Mouse (Mus musculus): ENCODE results near the gene Eif4g3. TPM values are rescaled to one million over a fixed set of nuclear protein-coding genes. Genes with fewer than 3 reads are reported as not detected.

Gene Eif4g3
- polyA plus RNA-seq, 1 experiment from 2014 or later = 55.9 TPM

DNA sequence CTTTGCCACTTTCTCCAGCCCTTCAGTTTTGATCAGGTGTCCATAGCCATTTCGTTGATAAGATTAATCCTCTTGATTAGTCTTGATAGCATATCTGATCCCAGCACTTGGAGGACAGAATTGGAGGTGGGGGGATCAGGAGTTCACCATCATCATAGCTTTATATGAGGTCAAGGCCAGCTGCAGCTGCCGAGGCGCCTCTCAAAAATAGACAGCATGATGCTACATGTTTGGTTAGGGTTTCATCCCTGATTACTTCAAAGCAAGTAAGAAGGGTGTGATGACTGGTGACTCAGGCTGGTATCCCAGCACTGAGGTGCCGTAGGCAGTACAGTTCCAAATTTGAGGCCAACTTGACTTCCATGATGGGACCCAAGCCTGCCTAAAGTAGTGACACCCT is 176.6 kb downstream of the Eif4g3 start:
- no peak for ATAC-seq (ENCODE audit: low FRiP score, low TSS enrichment)
- Histone ChIP-seq H3K9ac (ENCODE audit: low read depth, low read length) (no peak overlapping the region), H3K4me2 (replicated peaks; ENCODE audit: low read depth, low read length) (no peak overlapping the region), H3K9me3 (ENCODE audit: control insufficient read depth, low read length) (no peaks in the 10 kb centered on the region), H3K4me3 (ENCODE audit: low read length) (no peak overlapping the region), H3K27ac (ENCODE audit: low read depth, low read length) (no peak overlapping the region), H3K36me3 (ENCODE audit: control insufficient read depth, insufficient read depth, low read length) (peaks cover 81% of the 10 kb centered on the region), H3K27me3 (ENCODE audit: control insufficient read depth, insufficient read depth, low read length) (no peaks in the 10 kb centered on the region), H3K4me1 (ENCODE audit: control insufficient read depth, insufficient read depth, low read length) (no peaks in the 10 kb centered on the region)
- WGBS = 86% methylated on average over 4 of the region's 4 CpGs

DNA sequence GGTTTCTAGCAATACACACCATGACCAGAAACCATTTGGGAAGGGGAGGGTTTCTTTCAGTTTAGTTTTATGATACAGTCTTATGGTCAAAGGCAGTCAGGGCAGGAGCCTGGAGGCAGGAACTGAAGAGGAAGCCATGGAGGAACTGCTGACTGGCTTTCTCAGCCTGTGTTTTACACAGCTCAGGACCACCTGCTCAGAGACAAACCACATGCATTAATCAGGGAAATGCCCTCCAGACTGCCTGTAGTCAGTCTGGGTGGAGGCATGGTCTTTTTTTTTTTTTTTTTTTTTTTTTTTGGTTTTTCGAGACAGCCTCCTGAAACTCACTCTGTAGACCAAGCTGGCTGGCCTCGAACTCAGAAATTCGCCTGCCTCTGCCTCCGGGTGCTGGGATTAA is 179.9 kb downstream of the Eif4g3 start:
- H3K36me3 ChIP-seq (ENCODE audit: control insufficient read depth, insufficient read depth, low read length) = peaks cover 82% of the 10 kb centered on the region

GRCm38 (mm10) chr4:138179391-138179790 is 186.6 kb downstream of the Eif4g3 start:
- Histone ChIP-seq H3K27me3 (ENCODE audit: control insufficient read depth, insufficient read depth, low read length) (no peaks in the 10 kb centered on the region), H3K9ac (ENCODE audit: low read depth, low read length) (no peak overlapping the region), H3K27ac (ENCODE audit: low read depth, low read length) (no peak overlapping the region), H3K4me1 (ENCODE audit: control insufficient read depth, insufficient read depth, low read length) (no peaks in the 10 kb centered on the region), H3K4me3 (ENCODE audit: low read length) (no peak overlapping the region), H3K4me2 (replicated peaks; ENCODE audit: low read depth, low read length) (no peak overlapping the region), H3K9me3 (ENCODE audit: control insufficient read depth, low read length) (no peaks in the 10 kb centered on the region), H3K36me3 (ENCODE audit: control insufficient read depth, insufficient read depth, low read length) (peaks cover 93% of the 10 kb centered on the region)
- WGBS = 93% methylated on average over 5 of the region's 5 CpGs
- ATAC-seq (ENCODE audit: low FRiP score, low TSS enrichment) = no peak

More for the DNA sequence above, 179.9 kb downstream of the Eif4g3 start:
- H3K9me3 ChIP-seq (ENCODE audit: control insufficient read depth, low read length) = no peaks in the 10 kb centered on the region
- 92% methylated on average over 4 of the region's 4 CpGs for WGBS
- H3K9ac ChIP-seq (ENCODE audit: low read depth, low read length) = no peak overlapping the region
- no peak overlapping the region for H3K4me2 ChIP-seq (replicated peaks; ENCODE audit: low read depth, low read length)
- H3K4me3 ChIP-seq (ENCODE audit: low read length) = no peak overlapping the region
- H3K4me1 ChIP-seq (ENCODE audit: control insufficient read depth, insufficient read depth, low read length) = no peaks in the 10 kb centered on the region
- no peak overlapping the region for H3K27ac ChIP-seq (ENCODE audit: low read depth, low read length)
- no peaks in the 10 kb centered on the region for H3K27me3 ChIP-seq (ENCODE audit: control insufficient read depth, insufficient read depth, low read length)
- no peak for ATAC-seq (ENCODE audit: low FRiP score, low TSS enrichment)

- H3K9me3 ChIP-seq (ENCODE audit: control insufficient read depth, low read length) = no peaks in the 10 kb centered on the region
- H3K27ac ChIP-seq (ENCODE audit: low read depth, low read length) = no peak overlapping the region
- 85% methylated on average over 4 of the region's 4 CpGs for WGBS
- H3K4me1 ChIP-seq (ENCODE audit: control insufficient read depth, insufficient read depth, low read length) = no peaks in the 10 kb centered on the region
- no peak overlapping the region for H3K9ac ChIP-seq (ENCODE audit: low read depth, low read length)
- no peak for ATAC-seq (ENCODE audit: low FRiP score, low TSS enrichment)
- no peak overlapping the region for H3K4me2 ChIP-seq (replicated peaks; ENCODE audit: low read depth, low read length)
- no peak overlapping the region for H3K4me3 ChIP-seq (ENCODE audit: low read length)
- peaks cover 93% of the 10 kb centered on the region for H3K36me3 ChIP-seq (ENCODE audit: control insufficient read depth, insufficient read depth, low read length)
- H3K27me3 ChIP-seq (ENCODE audit: control insufficient read depth, insufficient read depth, low read length) = no peaks in the 10 kb centered on the region
Observed at GRCm38 (mm10) chr4:138180719-138181118, 187.9 kb downstream of the Eif4g3 start.

- no peak overlapping the region for H3K9ac ChIP-seq (ENCODE audit: low read depth, low read length)
- H3K4me1 ChIP-seq (ENCODE audit: control insufficient read depth, insufficient read depth, low read length) = no peaks in the 10 kb centered on the region
- no peak overlapping the region for H3K27ac ChIP-seq (ENCODE audit: low read depth, low read length)
- H3K36me3 ChIP-seq (ENCODE audit: control insufficient read depth, insufficient read depth, low read length) = peaks cover 89% of the 10 kb centered on the region
- no peak overlapping the region for H3K4me2 ChIP-seq (replicated peaks; ENCODE audit: low read depth, low read length)
- no peak for ATAC-seq (ENCODE audit: low FRiP score, low TSS enrichment)
- H3K27me3 ChIP-seq (ENCODE audit: control insufficient read depth, insufficient read depth, low read length) = no peaks in the 10 kb centered on the region
- 90% methylated on average over 5 of the region's 5 CpGs for WGBS
- no peaks in the 10 kb centered on the region for H3K9me3 ChIP-seq (ENCODE audit: control insufficient read depth, low read length)
- H3K4me3 ChIP-seq (ENCODE audit: low read length) = no peak overlapping the region
Observed at GRCm38 (mm10) chr4:138184056-138184455, 191.2 kb downstream of the Eif4g3 start.

DNA sequence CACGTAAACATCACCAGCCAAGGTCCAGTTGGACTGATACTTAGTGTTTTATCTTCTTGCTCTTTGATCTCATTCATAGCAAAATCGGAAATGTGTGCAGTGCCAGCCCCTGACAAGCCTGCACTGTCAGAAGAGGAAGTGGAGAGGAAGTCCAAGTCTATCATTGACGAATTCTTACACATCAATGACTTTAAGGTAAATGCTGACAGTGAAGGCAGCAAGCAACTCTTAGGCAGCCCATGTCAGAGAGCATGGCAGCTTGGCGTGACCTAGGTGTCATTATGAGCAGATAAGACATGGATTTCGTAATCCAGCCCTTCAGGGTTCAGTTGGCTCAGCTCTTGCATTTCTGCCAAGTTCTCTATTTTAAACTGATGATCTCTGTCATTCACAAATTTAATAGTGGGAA is 191.8 kb downstream of the Eif4g3 start:
- no peaks in the 10 kb centered on the region for H3K9me3 ChIP-seq (ENCODE audit: control insufficient read depth, low read length)
- no peak overlapping the region for H3K9ac ChIP-seq (ENCODE audit: low read depth, low read length)
- no peaks in the 10 kb centered on the region for H3K4me1 ChIP-seq (ENCODE audit: control insufficient read depth, insufficient read depth, low read length)
- H3K27ac ChIP-seq (ENCODE audit: low read depth, low read length) = no peak overlapping the region
- 85% methylated on average over 5 of the region's 5 CpGs for WGBS
- no peak overlapping the region for H3K4me3 ChIP-seq (ENCODE audit: low read length)
- peaks cover 89% of the 10 kb centered on the region for H3K36me3 ChIP-seq (ENCODE audit: control insufficient read depth, insufficient read depth, low read length)
- no peaks in the 10 kb centered on the region for H3K27me3 ChIP-seq (ENCODE audit: control insufficient read depth, insufficient read depth, low read length)
- no peak overlapping the region for H3K4me2 ChIP-seq (replicated peaks; ENCODE audit: low read depth, low read length)
- no peak for ATAC-seq (ENCODE audit: low FRiP score, low TSS enrichment)

- WGBS = 91% methylated on average over 7 of the region's 7 CpGs
- Histone ChIP-seq H3K4me1 (ENCODE audit: control insufficient read depth, insufficient read depth, low read length) (no peaks in the 10 kb centered on the region), H3K9me3 (ENCODE audit: control insufficient read depth, low read length) (no peaks in the 10 kb centered on the region), H3K27me3 (ENCODE audit: control insufficient read depth, insufficient read depth, low read length) (no peaks in the 10 kb centered on the region), H3K36me3 (ENCODE audit: control insufficient read depth, insufficient read depth, low read length) (peaks cover 89% of the 10 kb centered on the region), H3K9ac (ENCODE audit: low read depth, low read length) (no peak overlapping the region), H3K27ac (ENCODE audit: low read depth, low read length) (no peak overlapping the region), H3K4me3 (ENCODE audit: low read length) (no peak overlapping the region), H3K4me2 (replicated peaks; ENCODE audit: low read depth, low read length) (no peak overlapping the region)
- no peak for ATAC-seq (ENCODE audit: low FRiP score, low TSS enrichment)
Observed at GRCm38 (mm10) chr4:138185961-138186360, 193.1 kb downstream of the Eif4g3 start.

- no peak overlapping the region for H3K27ac ChIP-seq (ENCODE audit: low read depth, low read length)
- H3K4me3 ChIP-seq (ENCODE audit: low read length) = no peak overlapping the region
- WGBS = 90% methylated on average over 7 of the region's 7 CpGs
- H3K4me2 ChIP-seq (replicated peaks; ENCODE audit: low read depth, low read length) = no peak overlapping the region
- H3K9ac ChIP-seq (ENCODE audit: low read depth, low read length) = no peak overlapping the region
- H3K9me3 ChIP-seq (ENCODE audit: control insufficient read depth, low read length) = no peaks in the 10 kb centered on the region
- H3K27me3 ChIP-seq (ENCODE audit: control insufficient read depth, insufficient read depth, low read length) = no peaks in the 10 kb centered on the region
- ATAC-seq (ENCODE audit: low FRiP score, low TSS enrichment) = no peak
- no peaks in the 10 kb centered on the region for H3K4me1 ChIP-seq (ENCODE audit: control insufficient read depth, insufficient read depth, low read length)
- H3K36me3 ChIP-seq (ENCODE audit: control insufficient read depth, insufficient read depth, low read length) = peaks cover 91% of the 10 kb centered on the region
Observed at GRCm38 (mm10) chr4:138187995-138188394, 195.2 kb downstream of the Eif4g3 start.

DNA sequence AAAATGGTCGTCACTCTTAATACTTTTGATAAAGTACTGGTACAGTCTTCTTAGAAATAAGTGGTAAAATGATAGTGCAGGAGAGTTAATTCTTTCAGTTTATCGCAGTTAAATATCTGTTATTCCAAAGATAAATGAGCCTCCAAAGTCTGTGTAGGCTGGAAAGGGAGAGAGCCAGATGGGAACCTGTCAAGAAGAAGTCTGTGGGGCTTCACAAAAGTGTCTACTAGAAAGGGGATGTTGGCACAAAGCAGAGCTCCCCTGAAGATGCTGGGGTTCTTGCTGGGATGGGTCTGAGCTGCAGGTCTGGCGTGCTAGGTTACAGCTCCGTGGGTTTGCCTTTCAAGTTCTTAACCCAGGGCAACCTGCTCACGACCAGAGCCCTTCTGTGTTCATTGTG is 199.7 kb downstream of the Eif4g3 start:
- Histone ChIP-seq H3K4me2 (replicated peaks; ENCODE audit: low read depth, low read length) (no peak overlapping the region), H3K27me3 (ENCODE audit: control insufficient read depth, insufficient read depth, low read length) (no peaks in the 10 kb centered on the region), H3K4me3 (ENCODE audit: low read length) (no peak overlapping the region), H3K27ac (ENCODE audit: low read depth, low read length) (no peak overlapping the region), H3K9ac (ENCODE audit: low read depth, low read length) (no peak overlapping the region), H3K9me3 (ENCODE audit: control insufficient read depth, low read length) (no peaks in the 10 kb centered on the region), H3K36me3 (ENCODE audit: control insufficient read depth, insufficient read depth, low read length) (peaks cover 92% of the 10 kb centered on the region), H3K4me1 (ENCODE audit: control insufficient read depth, insufficient read depth, low read length) (no peaks in the 10 kb centered on the region)
- WGBS = 83% methylated on average over 5 of the region's 5 CpGs
- ATAC-seq (ENCODE audit: low FRiP score, low TSS enrichment) = no peak

DNA sequence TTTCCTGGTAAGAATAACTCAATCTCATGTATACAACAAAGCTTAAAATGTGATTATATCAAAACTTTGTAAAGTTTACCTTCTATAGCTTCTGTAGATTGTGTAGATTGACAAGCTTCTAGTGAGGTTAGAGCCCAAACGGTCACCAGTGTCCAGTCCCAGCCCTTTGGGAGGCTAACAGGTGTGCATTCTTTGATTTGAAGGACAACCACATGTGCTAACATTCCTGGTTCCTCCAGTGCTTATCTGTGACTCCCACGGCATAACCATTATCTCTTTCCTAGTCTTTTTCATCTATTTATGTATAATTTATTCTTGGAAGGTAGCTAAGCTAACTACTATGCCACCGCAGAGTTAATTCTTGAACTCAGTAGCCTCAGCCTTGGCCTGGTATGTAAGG is 207.9 kb downstream of the Eif4g3 start:
- peaks cover 85% of the 10 kb centered on the region for H3K36me3 ChIP-seq (ENCODE audit: control insufficient read depth, insufficient read depth, low read length)
- H3K9me3 ChIP-seq (ENCODE audit: control insufficient read depth, low read length) = no peaks in the 10 kb centered on the region
- no peak for ATAC-seq (ENCODE audit: low FRiP score, low TSS enrichment)
- no peak overlapping the region for H3K27ac ChIP-seq (ENCODE audit: low read depth, low read length)
- H3K4me3 ChIP-seq (ENCODE audit: low read length) = no peak overlapping the region
- no peak overlapping the region for H3K4me2 ChIP-seq (replicated peaks; ENCODE audit: low read depth, low read length)
- no peaks in the 10 kb centered on the region for H3K27me3 ChIP-seq (ENCODE audit: control insufficient read depth, insufficient read depth, low read length)
- H3K4me1 ChIP-seq (ENCODE audit: control insufficient read depth, insufficient read depth, low read length) = no peaks in the 10 kb centered on the region
- H3K9ac ChIP-seq (ENCODE audit: low read depth, low read length) = no peak overlapping the region
- WGBS = 91% methylated on average over 3 of the region's 3 CpGs
